Mouse (Mus musculus): ENCODE data around the gene Hdac7.

- no peak for TF ChIP-seq CTCF (IDR thresholded peaks at IDR 0.05; ENCODE audit: low read depth, low read length)
- TF ChIP-seq GATA1 (IDR thresholded peaks at IDR 0.05; ENCODE audit: borderline replicate concordance, low read length), result no peak
- no peak for TF ChIP-seq TAL1 (conservative IDR thresholded peaks at IDR 0.05; ENCODE audit: low read depth, low read length)
- TF ChIP-seq GATA2 (IDR thresholded peaks at IDR 0.05; ENCODE audit: borderline replicate concordance, low read depth, low read length), result no peak
These were observed 59.6 kb downstream of the Hdac7 start for GRCm38 (mm10) chr15:97784561-97785161.
